Mouse (Mus musculus): ENCODE results near the gene Sbk3. TPM values are rescaled to one million over a fixed set of nuclear protein-coding genes. Genes with fewer than 3 reads are reported as not detected.

Sbk3 gene
- polyA plus RNA-seq, 1 experiment: 0.02 TPM

DNA sequence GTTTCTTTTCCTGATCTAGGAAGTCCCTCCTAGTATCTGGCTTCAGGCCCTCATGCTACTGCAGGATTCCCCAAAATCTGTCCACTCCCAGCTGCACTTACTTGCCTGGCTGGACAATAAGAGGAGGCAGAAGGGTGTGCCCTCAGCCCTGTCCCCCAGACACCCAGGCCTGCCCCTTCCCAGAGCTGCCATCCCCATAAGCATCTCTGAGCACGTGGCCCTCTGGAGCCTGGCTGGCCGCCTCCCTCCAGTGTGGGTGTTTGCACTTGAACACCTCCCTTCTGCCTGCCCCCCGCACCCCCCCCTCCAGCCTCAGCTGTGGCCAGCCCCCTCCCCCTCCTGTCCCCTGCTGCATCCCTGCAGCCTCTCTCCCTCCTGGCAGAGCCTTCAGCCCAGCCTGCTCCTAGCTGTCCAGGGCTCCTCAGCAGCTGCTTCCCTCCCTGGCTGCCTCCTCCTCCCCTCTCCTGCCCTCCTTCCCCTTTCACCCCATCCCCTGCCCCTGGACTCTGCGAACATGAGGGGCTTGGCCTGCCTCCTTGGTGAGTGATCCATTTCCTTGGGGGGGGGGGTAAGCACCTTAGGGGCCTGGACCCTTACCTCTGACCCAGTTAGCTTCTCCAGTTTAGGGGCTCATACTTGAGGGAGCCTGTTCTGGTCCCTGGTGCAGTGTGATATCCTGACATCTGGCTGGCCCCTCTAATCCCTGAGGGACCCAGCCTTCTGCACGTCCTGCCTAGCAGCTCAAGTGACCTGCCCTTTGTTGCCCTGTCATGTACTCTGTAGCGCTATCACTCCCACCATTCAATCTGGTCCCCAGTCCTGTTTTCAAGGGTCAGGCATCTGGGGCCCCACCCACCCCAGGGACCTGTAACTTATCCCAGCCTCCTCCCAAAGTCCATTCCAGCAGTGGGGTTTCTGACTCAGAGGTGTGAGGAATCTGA is 45.3 kb downstream of the Sbk3 start, which contains the start of gene Ssc5d:
Ssc5d (plus strand) TSS at position 345 of the 941 bp plus-strand sequence.
- no peaks in the 10 kb centered on the region for H3K36me3 ChIP-seq (ENCODE audit: control insufficient read depth, insufficient read depth)
- no peak within 1 kb of the TSS for H3K4me3 ChIP-seq (ENCODE audit: insufficient read depth, poor library complexity, severe bottlenecking)
- H3K79me2 ChIP-seq (ENCODE audit: control insufficient read depth, insufficient read depth): no peaks in the 10 kb centered on the region
- TF ChIP-seq USF1 (IDR thresholded peaks at IDR 0.05; ENCODE audit: low read depth) (peak; percentile 63), FOSL1 (IDR thresholded peaks at IDR 0.05; ENCODE audit: insufficient read depth, low read length, poor library complexity, severe bottlenecking) (no peak), CTCF (IDR thresholded peaks at IDR 0.05; ENCODE audit: control insufficient read depth, insufficient read depth, insufficient read length) (no peak), MAX (IDR thresholded peaks at IDR 0.05) (peak; percentile 2), MYOD1 (IDR thresholded peaks at IDR 0.05; ENCODE audit: control insufficient read depth, insufficient read length, low read depth) (peak; percentile 31)
- no peaks in the 10 kb centered on the region for H3K27me3 ChIP-seq (ENCODE audit: control insufficient read depth, insufficient read depth, insufficient read length)
- peak within 1 kb of the TSS; percentile 39 for H3ac ChIP-seq (ENCODE audit: control insufficient read depth, insufficient read length, low read depth)
- H3K79me3 ChIP-seq (ENCODE audit: low read depth): no peaks in the 10 kb centered on the region

DNA sequence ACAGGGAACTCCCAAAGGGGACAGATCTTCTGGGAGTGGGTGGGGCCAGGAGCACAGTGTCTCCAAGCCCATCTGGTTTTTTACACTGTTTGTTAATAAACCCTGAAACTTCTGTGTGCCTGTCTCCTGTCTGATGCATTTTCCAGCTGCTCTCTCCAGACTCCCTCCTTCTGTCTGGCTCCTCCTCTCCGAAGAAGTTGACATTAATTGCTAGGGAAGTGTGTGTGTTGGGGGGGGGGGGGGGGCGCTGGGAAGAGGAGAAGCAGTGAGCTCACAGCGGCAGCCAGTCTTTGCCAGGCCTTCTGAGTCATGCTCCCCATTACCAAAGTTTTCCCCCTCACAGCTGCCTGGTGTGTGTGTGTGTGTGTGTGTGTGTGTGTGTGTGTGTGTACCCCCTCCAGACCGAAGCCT is 46.1 kb downstream of the Sbk3 start:
- H3K36me3 ChIP-seq (ENCODE audit: control insufficient read depth, insufficient read depth): peaks cover 7% of the 10 kb centered on the region
- H3K79me3 ChIP-seq (ENCODE audit: low read depth): no peaks in the 10 kb centered on the region
- H3K27me3 ChIP-seq (ENCODE audit: control insufficient read depth, insufficient read depth, insufficient read length): no peaks in the 10 kb centered on the region
- H3K79me2 ChIP-seq (ENCODE audit: control insufficient read depth, insufficient read depth): no peaks in the 10 kb centered on the region
- no peak overlapping the region for H3K4me3 ChIP-seq (ENCODE audit: insufficient read depth, poor library complexity, severe bottlenecking)
- H3ac ChIP-seq (ENCODE audit: control insufficient read depth, insufficient read length, low read depth): no peak overlapping the region
- TF ChIP-seq USF1 (IDR thresholded peaks at IDR 0.05; ENCODE audit: low read depth) (no peak), MYOD1 (IDR thresholded peaks at IDR 0.05; ENCODE audit: control insufficient read depth, insufficient read length, low read depth) (peak; percentile 67)

DNA sequence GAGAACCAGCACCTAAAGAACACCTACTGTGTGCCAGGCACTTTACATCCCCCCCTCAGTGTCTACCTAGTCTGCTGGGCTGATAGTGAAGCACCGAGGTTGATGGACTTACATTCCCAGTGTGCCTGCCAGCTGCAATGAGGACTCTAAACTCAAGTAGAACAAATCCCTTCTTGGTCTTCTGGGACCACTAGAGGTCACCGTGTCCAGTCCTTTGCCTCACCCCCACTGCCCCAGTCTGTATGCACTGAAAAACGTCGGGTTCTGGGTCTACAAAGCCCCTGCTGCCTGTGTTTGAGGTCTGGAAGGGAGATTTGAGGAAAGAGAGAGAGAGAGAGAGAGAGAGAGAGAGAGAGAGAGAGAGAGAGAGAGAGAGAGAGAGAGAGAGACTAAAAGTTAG is 46.5 kb downstream of the Sbk3 start:
- no peaks in the 10 kb centered on the region for H3K79me3 ChIP-seq (ENCODE audit: low read depth)
- H3K4me3 ChIP-seq (ENCODE audit: insufficient read depth, poor library complexity, severe bottlenecking): no peak overlapping the region
- H3K79me2 ChIP-seq (ENCODE audit: control insufficient read depth, insufficient read depth): no peaks in the 10 kb centered on the region
- H3ac ChIP-seq (ENCODE audit: control insufficient read depth, insufficient read length, low read depth): peak overlapping the region; percentile 20
- H3K36me3 ChIP-seq (ENCODE audit: control insufficient read depth, insufficient read depth): peaks cover 10% of the 10 kb centered on the region
- H3K27me3 ChIP-seq (ENCODE audit: control insufficient read depth, insufficient read depth, insufficient read length): no peaks in the 10 kb centered on the region
- TF ChIP-seq CTCF (IDR thresholded peaks at IDR 0.05; ENCODE audit: control insufficient read depth, insufficient read depth, insufficient read length) (peak; percentile 5), CEBPB (IDR thresholded peaks at IDR 0.05; ENCODE audit: low read depth) (no peak)

DNA sequence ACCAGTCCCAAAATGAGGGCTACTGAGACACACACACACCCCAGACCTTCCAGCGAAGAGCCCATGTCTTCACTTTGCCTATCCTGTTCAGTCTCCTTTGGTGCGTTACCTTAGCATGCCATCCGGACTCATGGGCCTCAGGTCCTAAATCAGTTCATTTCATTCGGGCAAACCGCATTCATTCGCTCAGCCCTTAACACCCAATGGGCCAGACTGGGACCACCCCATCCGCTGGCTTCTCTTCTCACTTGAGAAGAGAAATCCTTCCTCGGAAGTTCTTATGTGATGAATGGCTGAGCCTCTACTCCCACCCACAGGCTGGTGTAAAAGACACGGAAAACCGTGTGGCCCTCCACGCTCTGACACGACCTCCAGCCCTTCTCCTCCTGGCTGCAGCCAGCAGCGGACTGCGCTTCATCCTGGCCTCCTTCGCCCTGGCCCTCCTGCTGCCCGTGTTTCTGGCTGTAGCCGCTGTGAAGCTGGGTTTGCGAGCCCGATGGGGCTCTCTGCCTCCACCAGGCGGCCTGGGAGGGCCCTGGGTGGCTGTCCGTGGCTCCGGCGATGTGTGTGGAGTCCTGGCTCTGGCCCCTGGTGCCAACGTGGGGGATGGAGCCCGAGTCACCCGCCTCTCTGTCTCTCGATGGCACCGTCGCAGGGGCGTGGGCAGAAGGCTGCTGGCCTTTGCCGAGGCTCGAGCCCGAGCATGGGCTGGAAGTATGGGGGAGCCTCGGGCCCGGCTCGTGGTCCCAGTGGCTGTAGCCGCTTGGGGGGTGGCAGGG is 47.2 kb downstream of the Sbk3 start:
- no peaks in the 10 kb centered on the region for H3K79me3 ChIP-seq (ENCODE audit: low read depth)
- TF ChIP-seq CTCF (IDR thresholded peaks at IDR 0.05; ENCODE audit: control insufficient read depth, insufficient read depth, insufficient read length) (peak; percentile 28), MAX (IDR thresholded peaks at IDR 0.05) (no peak)

DNA sequence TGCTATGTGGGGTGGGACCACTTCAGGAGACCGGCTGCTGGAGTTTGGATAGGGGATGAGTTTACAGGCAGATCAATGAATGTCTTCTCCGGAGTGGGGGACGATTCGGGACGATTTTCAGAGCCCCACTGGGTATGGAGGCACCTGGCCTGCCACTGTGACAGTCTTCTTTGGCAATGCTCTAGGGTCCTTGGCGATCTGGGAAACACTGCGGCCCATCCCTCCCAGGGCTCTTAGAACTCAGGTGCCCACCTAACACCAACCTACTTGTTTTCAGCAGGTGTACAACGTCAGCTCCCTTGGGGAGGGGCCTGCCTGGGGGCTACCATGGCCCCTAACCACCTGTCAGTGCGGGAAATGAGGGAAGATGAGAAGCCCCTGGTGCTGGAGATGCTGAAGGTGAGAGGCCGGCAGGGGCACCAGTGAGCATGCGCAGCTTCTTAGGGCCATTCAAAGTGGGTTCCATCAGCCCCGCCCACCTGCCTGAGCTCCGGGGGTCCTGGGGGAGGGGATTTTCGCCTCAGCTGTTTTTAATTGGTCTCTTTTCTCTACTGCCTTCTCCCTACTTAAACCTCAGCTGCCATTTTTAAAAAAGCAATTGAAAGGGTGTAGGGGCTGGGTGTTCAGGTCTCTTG is 47.9 kb downstream of the Sbk3 start:
- H3K4me3 ChIP-seq (ENCODE audit: insufficient read depth, poor library complexity, severe bottlenecking): no peak overlapping the region
- H3K27me3 ChIP-seq (ENCODE audit: control insufficient read depth, insufficient read depth, insufficient read length): no peaks in the 10 kb centered on the region
- H3ac ChIP-seq (ENCODE audit: control insufficient read depth, insufficient read length, low read depth): no peak overlapping the region
- peaks cover 10% of the 10 kb centered on the region for H3K36me3 ChIP-seq (ENCODE audit: control insufficient read depth, insufficient read depth)
- H3K79me3 ChIP-seq (ENCODE audit: low read depth): no peaks in the 10 kb centered on the region
- peaks cover under 1% of the 10 kb centered on the region for H3K79me2 ChIP-seq (ENCODE audit: control insufficient read depth, insufficient read depth)
- no peak for TF ChIP-seq MAX (IDR thresholded peaks at IDR 0.05)

More for the DNA sequence above, 47.2 kb downstream of the Sbk3 start:
- Histone ChIP-seq H3ac (ENCODE audit: control insufficient read depth, insufficient read length, low read depth) (peak overlapping the region; percentile 20), H3K79me2 (ENCODE audit: control insufficient read depth, insufficient read depth) (no peaks in the 10 kb centered on the region), H3K4me3 (ENCODE audit: insufficient read depth, poor library complexity, severe bottlenecking) (no peak overlapping the region), H3K36me3 (ENCODE audit: control insufficient read depth, insufficient read depth) (peaks cover 10% of the 10 kb centered on the region), H3K27me3 (ENCODE audit: control insufficient read depth, insufficient read depth, insufficient read length) (no peaks in the 10 kb centered on the region)

DNA sequence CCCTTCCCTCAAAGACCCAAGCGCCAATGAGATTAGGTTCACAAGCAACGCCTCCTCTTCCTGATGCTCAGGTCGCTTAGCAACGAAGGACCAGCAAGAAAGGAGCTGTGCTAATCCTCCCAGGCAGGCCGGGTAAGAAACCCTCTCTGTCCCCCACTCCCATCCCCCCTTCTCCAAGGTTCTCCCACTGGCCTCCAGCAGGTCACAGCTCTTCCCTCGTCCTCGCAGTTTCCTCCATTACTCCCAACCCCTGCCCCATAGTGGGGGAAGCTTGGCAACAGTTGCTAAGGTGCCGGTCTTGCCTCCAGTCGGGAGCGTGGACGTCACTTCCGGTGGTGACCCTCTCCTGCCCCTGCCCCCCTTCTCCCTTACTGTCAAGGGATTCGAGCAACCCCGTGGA is 48.5 kb downstream of the Sbk3 start:
- H3K36me3 ChIP-seq (ENCODE audit: control insufficient read depth, insufficient read depth): peaks cover 11% of the 10 kb centered on the region
- no peaks in the 10 kb centered on the region for H3K27me3 ChIP-seq (ENCODE audit: control insufficient read depth, insufficient read depth, insufficient read length)
- H3K79me2 ChIP-seq (ENCODE audit: control insufficient read depth, insufficient read depth): peaks cover 6% of the 10 kb centered on the region
- TF ChIP-seq MYOD1 (IDR thresholded peaks at IDR 0.05; ENCODE audit: control insufficient read depth, insufficient read length, low read depth) (no peak), FOSL1 (IDR thresholded peaks at IDR 0.05; ENCODE audit: insufficient read depth, low read length, poor library complexity, severe bottlenecking) (no peak), CEBPB (IDR thresholded peaks at IDR 0.05; ENCODE audit: low read depth) (no peak), MAX (IDR thresholded peaks at IDR 0.05) (no peak), CTCF (IDR thresholded peaks at IDR 0.05; ENCODE audit: control insufficient read depth, insufficient read depth, insufficient read length) (no peak), USF1 (IDR thresholded peaks at IDR 0.05; ENCODE audit: low read depth) (no peak), MYOG (IDR thresholded peaks at IDR 0.05; ENCODE audit: control insufficient read depth, extremely low read depth, insufficient read length) (no peak)
- no peak overlapping the region for H3K4me3 ChIP-seq (ENCODE audit: insufficient read depth, poor library complexity, severe bottlenecking)
- no peaks in the 10 kb centered on the region for H3K79me3 ChIP-seq (ENCODE audit: low read depth)
- H3ac ChIP-seq (ENCODE audit: control insufficient read depth, insufficient read length, low read depth): no peak overlapping the region
